Mouse (Mus musculus) small intestine, adult 2 months (tissue): ENCODE results near the gene Olfm1.

Source experiments
- CTCF ChIP-seq: fragments of 200-500 bp; IDR thresholded peaks from 2 replicates; pipeline ENCODE4 v1.5.1; 2012; ENCODE audit warnings: low read depth, mild to moderate bottlenecking, control low read depth, inconsistent platforms, low read length, moderate library complexity, mixed read lengths; ENCODE audit not compliant: insufficient replicate concordance, insufficient read length; ENCODE audit errors: extremely low read depth
- POLR2A ChIP-seq: fragments of 200-500 bp; IDR thresholded peaks from 2 replicates; pipeline ENCODE4 v1.6.1; 2012; ENCODE audit warnings: low read depth, mild to moderate bottlenecking, control low read depth, inconsistent platforms, low read length, moderate library complexity

- no peak for TF ChIP-seq CTCF
- TF ChIP-seq POLR2A = no peak
Measured at GRCm38 (mm10) chr2:28173225-28174141, 19.3 kb upstream of the Olfm1 start.
